Mouse (Mus musculus) B cell, adult 2 months (primary cell): ENCODE data around the gene Gemin4.
"Not testable (repeated sequence)": the region's sequence is repeated elsewhere in the genome, so short reads cannot be mapped to it uniquely, and the experiment has no call there.

Source experiments
- DNase-seq, 2 experiments: peaks; one replicate each; pipeline ENCODE4 v3.0.0; 2022

Gene Gemin4

DNA sequence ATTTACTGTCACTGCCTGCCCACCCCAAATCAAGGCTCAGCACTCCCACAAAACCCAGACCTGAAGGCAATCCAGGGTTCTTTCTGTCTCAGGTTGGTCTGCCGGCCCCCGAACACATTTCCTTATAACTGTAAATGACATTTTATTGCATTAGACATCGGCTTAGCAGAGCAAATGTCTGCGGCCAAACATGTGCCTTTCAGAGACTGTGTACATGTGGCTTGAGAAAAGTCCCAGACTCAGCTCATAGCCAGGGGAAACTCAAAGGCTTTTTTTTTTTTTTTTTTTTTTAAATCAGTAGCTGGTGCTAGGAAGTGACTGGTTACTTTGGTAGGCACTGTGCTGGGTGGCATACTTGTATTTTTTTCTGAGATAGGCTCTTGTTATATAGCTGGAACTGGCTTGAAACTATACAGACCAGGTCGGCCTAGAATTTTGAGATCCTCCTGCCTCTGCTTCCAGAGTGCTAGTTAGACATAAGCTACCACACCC is 1.4 kb downstream of the Gemin4 start:
- DNase-seq = no peak

DNA sequence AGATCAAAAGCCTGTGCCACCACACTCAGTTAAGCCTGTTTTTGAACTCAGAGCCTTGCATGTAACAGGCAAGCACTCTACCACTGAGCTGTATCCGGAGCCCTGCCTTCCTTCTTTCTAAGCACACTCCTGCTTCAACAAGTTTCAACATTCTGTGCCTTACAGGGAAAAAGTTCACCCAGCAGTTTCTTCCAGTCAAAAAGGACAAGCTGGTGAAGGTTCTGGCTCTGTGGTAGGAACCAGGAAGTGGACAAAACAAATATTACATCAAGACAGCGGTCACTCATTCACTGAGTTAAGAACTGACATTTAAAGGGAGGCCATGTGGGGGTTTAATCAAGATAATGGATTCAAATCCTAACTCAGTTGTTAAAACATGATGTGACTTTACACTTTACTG is 2.5 kb downstream of the Gemin4 start:
- DNase-seq = no peak

DNA sequence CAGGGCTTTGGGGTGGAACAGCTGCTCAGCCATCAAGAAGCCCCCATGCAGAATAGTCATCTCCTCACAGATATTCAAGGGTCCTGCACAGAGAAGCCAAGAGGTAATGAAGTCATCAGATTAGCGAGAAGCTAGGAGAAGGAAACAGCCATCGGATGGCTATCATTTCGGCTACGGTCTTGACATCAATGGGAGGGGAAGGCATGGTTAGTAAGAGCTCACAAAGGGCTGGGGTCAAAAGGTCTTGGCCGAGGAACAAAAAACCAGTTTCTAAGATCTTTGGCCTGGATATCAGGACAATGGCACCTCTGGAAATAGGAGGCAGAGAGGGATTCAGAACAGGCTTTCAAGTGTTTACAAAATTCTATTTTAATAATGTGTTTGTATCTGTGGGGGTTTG is 3.6 kb downstream of the Gemin4 start:
- no peak for DNase-seq

DNA sequence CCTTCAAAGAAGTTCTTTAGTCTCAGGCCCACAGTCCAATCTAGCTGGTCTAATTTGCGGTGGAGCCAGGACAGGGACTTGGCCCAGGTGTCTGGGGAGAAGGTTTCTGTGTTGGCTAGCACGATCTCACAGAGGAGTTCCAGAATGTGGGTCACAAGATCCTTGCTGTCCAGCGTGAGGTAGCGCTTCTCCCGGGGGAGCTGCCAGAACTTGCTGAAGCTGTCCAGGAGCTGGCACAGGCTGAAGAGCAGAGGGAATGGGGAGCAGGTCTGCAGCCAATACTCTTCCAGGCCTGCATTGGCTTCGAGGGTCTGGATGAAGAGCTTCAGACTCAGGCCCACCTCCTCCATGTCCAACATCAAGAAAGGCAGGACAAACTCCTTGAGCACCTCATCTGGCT is 5.9 kb downstream of the Gemin4 start:
- not testable (repeated sequence) for DNase-seq

DNA sequence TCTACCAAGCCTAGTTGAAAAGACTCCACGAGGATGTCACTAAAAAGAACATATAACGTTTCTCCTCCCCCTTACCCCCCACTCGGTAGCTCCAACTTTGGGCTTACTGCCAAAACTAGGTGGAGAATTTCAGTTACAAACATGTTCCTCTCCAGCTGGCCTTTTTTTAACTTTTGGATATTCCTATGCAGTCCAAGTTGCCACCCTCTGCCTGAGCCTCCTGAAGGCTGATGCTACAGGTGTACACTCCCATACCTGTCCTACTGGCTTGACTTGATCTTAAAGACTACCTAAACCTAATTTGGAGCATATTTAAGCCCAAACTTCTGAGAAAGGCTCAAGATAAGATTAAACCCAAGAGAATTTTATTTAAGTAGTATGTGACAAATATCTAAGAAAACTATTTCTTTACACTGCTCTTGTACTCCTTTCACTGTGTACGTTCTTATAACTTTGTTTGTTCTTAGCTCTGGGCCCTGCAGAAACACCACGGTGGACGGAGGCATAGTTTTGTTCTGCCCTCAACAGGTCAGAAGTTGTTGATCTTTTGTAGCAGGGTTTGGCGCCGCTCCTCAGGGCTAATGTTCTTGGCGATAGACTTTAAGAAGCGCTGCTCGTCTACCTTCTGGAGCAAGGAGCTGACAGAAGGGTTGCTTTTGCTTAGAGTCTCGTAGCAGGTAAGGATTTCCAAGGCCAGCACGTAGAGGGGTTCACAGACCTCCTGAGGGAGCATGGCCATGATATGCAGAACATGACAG is 7.1 kb downstream of the Gemin4 start:
- no peak for DNase-seq

DNA sequence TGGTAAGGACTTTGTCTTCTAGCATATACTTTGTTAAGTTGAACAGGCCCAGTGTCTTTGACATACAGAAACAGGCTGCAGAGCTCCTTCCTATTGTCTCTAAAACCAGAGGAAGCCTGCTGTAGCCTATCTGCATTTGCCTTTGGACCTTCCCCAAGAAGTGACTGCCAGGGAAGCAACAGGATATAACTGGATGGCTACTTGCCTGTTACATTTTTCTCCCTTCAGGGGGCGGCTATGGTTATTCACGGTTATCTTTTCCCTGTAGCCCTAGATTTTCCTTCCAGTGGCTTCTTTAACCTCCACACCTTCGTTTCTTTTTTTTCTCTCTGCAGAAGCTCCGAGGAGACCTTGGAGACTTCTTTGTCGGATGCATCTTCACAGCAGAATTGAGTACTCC is 10.7 kb downstream of the Gemin4 start:
- no peak for DNase-seq

DNA sequence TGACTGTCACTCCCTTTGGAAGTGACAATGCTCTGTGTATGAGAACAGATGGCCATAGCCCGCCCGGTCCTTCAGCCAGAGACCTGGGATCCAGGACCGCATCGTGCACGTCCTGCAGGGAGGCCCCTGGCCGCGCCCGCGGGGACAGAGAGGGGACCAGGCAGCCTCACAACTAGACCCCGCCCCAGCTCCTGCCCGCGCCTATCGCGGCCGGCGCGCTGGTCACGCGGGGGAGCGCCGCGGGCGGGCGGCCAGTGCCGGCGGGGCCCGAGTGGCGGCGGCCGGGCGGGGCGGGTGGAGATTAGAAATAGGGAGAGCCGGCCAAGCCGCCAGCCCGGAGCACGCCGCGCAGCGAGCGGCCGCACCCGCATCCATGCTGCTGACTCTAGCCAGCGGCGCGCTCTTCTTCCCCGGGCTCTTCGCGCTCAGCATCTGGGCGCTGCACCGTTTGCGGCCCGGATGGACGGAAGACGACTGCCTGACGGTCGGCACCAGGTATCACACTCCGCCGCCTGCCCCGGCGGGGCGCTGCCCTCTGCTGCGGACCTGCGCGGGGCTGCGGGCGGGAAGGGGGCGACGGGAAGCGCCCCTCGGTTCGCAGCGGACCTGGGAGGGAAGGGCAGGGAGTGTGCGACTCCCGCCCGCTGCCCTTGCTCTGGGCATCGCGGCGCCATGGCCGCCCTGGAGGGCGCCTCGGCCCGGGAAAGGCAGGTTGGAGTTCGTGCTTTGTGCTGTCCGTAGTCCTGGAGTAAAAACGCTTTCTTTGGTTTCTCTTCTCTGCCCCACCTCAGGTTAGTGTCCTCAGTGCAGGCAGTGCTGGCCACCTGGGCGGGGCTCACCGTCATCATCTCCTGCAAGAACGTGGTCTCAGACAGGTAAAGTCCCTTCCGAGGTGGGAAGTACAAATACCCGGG is 15.4 kb downstream of the Gemin4 start:
- peak; percentile 71 to 75 for DNase-seq

DNA sequence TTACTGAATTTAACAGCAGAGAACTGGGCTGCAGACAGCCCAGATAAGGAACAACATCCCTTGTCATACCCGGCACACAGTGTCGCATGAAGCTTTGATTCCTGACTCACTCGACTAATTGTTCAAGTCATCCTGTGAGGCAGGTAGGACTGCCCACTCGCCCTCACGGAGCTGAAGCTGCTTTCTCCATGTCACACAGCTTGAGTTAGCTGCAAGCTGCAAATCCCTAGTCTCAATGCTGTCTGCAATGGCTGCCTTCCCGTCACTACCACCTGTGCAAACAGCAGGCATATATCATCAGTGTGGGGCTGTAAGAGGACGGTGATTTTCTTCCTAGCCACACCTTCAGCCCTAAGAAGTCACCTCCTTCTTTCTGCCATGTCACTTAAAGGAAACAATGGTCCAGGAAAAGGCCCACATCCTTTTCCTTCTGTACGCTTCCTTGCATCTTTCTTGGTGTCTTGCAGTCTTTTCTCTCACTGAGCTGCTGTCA is 20.4 kb downstream of the Gemin4 start:
- no peak for DNase-seq

DNA sequence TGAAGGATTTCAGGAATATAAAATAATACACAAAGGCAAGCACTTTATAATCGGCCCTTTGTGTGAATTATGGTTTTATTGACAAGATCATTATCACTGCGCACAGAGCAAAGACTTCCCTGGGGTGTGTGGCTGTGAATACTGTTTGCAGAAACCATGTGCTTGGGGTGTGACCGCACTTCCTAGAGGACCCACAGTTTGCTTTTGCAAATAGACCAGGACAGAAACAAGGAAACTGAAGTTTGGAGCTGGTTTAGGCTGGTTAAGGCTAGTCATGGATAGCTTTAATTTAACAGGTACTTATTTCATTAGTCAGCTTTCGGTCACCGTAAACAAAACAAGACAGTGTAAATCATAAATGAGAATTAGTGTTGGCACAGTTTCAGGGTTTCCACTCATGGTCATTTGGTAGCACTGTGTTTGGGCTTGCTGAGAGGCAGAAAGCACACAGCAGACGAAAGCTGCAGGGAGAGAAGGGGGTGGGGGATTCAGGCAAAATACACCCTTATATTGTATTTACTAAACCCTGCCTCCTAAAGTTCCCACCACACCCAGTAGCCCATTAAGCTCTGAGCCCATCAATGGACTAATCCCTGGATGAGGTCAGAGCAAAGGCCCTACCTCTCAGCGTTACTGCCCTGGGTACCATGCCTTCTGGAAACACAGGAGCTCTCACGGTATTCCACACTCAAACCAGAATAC is 21.0 kb downstream of the Gemin4 start:
- no peak for DNase-seq

DNA sequence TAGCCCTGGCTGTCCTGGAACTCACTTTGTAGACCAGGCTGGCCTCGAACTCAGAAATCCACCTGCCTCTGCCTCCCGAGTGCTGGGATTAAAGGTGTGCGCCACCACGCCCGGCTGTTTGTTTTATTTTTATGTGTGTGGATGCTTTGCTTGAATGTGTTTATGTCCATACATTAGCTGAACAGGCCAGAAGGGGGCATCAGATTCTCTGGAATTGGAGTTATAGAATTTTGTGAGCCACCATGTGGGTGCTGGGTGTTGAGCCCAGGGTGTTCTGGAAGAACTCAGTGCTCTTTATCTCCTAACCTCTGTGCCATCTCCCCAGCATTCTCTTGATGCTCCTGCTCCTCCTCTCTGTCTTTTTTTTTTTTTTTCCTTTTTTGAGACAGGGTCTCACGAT is 30.6 kb downstream of the Gemin4 start:
- peak; percentile 9 to 12 for DNase-seq

DNA sequence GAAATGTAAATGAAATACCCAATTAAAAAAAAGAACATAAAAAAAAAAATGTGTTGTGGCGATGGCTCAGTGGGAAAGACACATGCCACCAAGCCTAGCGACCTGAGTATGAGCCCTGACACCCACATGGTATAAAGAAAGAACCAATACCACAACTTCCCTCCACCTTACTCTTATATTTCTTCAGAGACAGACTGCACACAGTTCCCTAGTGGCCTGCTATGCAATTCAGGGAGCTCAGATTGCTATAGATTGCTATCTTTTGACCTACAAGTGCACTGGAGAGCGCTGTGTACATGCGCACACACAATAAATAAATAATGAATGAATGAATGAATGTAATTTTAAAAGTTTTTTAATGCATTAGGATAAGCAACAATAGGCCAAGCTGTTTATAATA is 33.7 kb downstream of the Gemin4 start:
- DNase-seq = no peak

DNA sequence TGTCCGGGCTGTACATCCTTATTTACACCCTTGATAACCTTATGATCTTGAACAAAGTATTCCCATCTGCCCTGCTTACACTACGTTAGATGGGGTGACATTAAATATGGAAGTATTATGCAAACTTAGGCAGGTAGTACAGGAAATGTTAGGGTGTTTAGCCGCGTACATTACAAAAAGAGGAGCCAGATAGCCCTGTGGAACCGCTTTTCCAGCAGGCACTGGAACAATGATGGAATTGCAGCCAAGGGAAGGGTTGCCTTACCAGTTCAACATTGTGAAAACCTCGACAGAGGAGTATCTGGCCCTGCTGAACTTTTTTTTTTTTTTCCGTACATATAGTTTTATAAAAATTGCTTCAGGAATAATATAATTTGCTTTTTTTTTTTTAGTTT is 37.3 kb downstream of the Gemin4 start:
- no peak for DNase-seq

DNA sequence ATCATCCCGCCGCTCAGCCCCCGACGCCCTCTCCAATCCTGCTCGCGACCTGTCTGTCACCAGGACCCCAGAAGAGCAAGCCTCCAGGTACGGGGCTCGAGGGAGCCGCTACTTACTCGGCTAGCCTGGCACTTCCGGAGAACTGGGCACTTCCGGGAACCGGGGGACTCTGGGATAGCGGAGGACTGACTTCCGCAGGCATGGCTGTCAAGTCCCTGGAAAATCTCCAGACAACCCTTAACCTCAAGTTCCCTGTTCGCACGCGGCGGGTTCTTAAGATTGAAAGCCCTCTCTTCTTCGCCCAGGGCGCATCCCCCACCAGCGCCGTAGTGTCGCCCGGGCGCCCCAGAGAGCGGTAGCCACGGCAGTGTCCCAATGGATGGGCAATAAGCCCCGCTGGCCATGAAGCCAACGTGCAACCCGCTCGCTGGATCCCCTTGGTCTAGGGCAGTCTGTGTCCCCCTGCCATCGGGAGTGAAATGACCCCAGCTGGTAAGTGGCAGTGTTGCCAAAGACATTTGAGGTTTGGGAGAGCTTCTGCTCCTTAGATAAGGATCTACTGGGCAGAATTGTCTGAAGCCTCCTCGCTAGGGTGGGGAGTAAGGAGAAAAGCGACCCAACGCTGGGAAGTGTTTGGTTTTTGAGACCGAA is 37.8 kb downstream of the Gemin4 start, which contains the start of the genes Vps53 and Fam57a:
Gene Vps53, minus strand, starts transcription at position 153 of the 651 bp plus-strand sequence.
Gene Fam57a, plus strand, starts transcription at position 177 of the 651 bp plus-strand sequence.
- DNase-seq = peak; percentile 75

DNA sequence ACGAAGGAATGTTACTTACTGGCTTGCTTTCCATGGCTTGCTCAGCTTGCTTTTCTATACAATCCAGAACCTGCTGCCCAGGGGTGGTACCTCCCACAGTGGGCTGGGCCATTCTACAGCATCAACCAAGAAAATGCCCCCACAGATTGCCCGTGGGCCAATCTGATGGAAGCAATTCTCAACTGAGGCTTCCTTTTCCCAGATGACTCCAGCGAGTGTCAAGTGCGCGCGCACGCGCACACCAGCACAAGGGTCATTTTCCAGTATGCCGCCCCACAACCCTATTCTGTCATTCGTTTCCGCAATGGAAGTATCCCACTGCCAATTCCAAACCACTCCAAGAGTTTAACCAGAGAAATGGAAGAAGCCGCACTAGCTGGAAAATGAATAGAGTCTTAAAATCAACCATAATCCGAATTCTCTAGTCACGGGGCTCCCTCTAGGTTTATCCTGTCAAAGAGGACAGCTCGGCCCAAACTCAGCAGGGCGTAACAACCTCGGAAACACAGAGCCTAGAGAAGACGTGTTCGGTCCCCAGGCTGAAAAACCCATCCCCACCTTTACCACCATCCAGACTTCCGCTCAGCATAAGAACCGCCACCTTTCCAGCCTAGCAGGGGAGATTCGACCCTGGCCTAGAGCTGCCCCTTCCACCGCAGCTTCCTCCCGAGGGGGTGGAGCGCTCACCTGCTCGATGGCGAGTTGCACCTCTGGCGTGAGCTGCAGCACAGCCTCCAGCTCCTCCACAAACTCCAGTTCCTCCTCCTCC is 38.6 kb downstream of the Gemin4 start:
- no peak for DNase-seq

DNA sequence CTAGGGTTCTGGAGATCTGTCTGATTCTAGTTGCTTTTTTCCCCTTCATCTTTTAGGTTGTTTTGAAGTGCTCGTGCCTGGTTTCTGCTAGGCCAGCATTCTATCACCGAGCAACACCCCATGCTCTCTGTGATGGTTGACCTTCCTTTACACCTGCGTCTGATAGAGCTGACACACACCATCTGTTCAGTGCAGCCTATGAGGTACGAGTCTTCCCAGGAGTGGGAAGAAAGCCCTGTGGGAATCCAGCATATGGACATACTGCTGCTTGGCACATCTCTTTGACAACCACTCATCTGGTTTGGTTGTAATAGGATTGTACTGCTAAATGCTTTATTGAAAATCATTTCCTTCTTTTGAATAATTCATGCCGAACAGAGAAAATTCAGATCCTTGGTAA is 47.3 kb downstream of the Gemin4 start:
- DNase-seq = no peak

DNA sequence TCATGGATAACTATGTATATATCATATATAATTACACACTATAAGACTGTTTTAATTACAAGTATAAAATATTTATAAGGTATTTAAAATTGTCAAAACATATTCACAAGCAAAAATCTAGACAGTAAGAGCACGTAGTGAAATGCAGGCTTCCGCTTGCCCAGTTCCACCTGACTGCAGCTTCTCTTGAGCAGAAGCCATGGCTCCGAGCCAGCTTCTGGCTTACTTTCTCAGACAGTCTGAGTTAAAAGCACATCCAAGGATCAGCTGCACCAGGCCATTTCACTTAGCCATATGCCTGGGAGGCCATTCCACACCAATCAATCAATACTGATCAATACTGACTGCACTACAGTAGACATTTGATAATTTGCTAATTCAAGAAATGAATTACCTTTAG is 48.5 kb downstream of the Gemin4 start:
- DNase-seq = no peak

DNA sequence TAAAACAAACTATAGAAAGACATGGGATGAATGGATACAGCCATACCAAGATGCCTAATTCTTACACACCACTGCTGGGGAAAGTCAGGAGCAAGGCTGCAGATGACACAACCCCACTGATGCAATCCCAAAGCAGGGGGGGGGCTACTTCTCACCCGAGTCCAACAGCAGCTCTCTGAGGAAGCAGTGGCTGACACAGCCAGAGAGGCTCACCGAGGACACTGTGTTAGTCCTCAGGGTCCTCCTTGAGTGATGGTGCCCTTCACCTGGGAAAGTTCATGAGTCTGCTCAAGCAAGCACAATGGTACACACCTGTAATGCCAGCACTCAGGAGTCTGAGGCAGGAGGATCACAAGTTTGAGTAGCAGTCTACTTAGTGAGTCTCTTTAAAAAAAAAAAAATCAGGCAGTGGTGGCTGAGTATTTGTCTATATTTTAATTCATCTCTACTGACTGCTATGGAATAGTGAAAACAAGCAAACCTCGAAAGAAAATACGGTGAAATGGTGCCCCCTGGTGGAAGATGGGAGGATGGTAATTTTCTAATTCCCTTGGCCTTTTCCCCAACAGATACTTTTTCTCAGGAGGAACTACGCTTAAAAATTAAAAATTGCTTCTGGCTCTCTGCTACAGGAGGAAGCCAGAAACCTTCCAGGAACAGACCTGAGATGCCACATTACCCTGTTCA is 50.2 kb downstream of the Gemin4 start:
- DNase-seq = peak; percentile 83 to 85

DNA sequence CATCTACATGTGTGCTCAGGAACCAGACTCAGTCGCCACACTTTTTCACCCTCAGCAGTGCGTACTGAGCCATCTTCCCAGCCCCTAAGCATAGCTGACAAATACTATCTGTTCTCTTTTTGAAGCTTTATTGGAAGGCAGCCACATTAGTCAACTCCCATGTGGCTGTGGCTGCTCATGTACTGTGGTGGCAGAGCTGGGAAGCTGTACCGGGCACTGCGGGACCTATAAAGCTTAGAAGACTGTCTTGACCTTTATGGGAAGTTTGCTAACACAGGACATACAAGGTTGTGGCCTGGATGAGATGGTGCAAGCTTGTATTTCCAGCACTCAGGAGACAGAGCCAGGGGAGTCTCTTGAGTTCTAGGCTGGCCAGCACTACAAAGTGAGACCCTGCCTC is 50.8 kb downstream of the Gemin4 start:
- DNase-seq = no peak
